Mouse (Mus musculus) ES-E14 (cell line): ENCODE data around the gene Pex13.

Experiments used
- CHD2 ChIP-seq: IDR thresholded peaks from 2 replicates; pipeline ENCODE4 v1.6.1; 2014; ENCODE audit warnings: mild to moderate bottlenecking, low read depth, low read length, inconsistent platforms
- ZNF384 ChIP-seq: IDR thresholded peaks from 2 replicates; pipeline ENCODE4 v1.6.1; 2012; ENCODE audit warnings: low read depth, low read length, inconsistent platforms

GRCm38 (mm10) chr11:23680435-23680950 lies 14.7 kb upstream of the Pex13 start:
- TF ChIP-seq CHD2 (no peak), ZNF384 (no peak)
